Mouse (Mus musculus): Measurements from ENCODE around the gene Ntsr1. TPM values are rescaled to one million over a fixed set of nuclear protein-coding genes. Genes with fewer than 3 reads are reported as not detected.

The Ntsr1 gene
- total RNA-seq, 1 experiment, result 0.09 TPM

GRCm38 (mm10) chr2:180468871-180469270, 30.9 kb upstream of the Ntsr1 start:
- H3K36me3 ChIP-seq (ENCODE audit: control insufficient read depth, insufficient read depth, low read length, poor library complexity, severe bottlenecking), result peaks cover 20% of the 10 kb centered on the region
- peaks cover 0 to 9% of the 10 kb centered on the region in 2 experiments; a peak in 2 of 4 replicates for H3K4me1 ChIP-seq (ENCODE audit: control insufficient read depth in 2 of 2, insufficient read depth in 2 of 2, low read length in 2 of 2, poor library complexity in 1 of 2)
- H3K9me3 ChIP-seq (ENCODE audit: control insufficient read depth, insufficient read depth, low read depth, low read length), result no peaks in the 10 kb centered on the region
- H3K9ac ChIP-seq (ENCODE audit: insufficient read depth, low read depth, low read length, poor library complexity, severe bottlenecking), result no peak overlapping the region
- in situ Hi-C loops (cut with MboI; ENCODE audit: low sequenced_read_pairs in 2 of 2, unreplicated experiment in 2 of 2), result no loop called here
- H3K27ac ChIP-seq (ENCODE audit: insufficient read depth, low read depth, low read length, poor library complexity, severe bottlenecking), result no peak overlapping the region
- TF ChIP-seq CHD2 (IDR thresholded peaks at IDR 0.05; ENCODE audit: low read depth, low read length) (no peak), MAFK (IDR thresholded peaks at IDR 0.05; ENCODE audit: insufficient read depth, low read depth, low read length) (no peak), ZC3H11A (IDR thresholded peaks at IDR 0.05; ENCODE audit: borderline replicate concordance, low read depth, low read length) (no peak), ZNF384 (IDR thresholded peaks at IDR 0.05; ENCODE audit: low read depth, low read length) (no peak), HCFC1 (IDR thresholded peaks at IDR 0.05; ENCODE audit: borderline replicate concordance, insufficient read depth, low read length) (no peak)
- DNase-seq (ENCODE audit: low read depth, low spot score), result no peak
- H3K4me3 ChIP-seq (ENCODE audit: insufficient read depth in 1 of 2, low read depth in 1 of 2, low read length in 2 of 2, poor library complexity in 1 of 2, severe bottlenecking in 1 of 2), result no peak overlapping the region

GRCm38 (mm10) chr2:180469768-180470167, 30.0 kb upstream of the Ntsr1 start:
- no peak overlapping the region for H3K9ac ChIP-seq (ENCODE audit: insufficient read depth, low read depth, low read length, poor library complexity, severe bottlenecking)
- in situ Hi-C loops (cut with MboI; ENCODE audit: low sequenced_read_pairs in 2 of 2, unreplicated experiment in 2 of 2), result loop anchor here in 1 of 2 experiments (5.0 kb wide), 1 partner anchor 83 kb away; no protein-coding TSS in a partner anchor
- H3K9me3 ChIP-seq (ENCODE audit: control insufficient read depth, insufficient read depth, low read depth, low read length), result no peaks in the 10 kb centered on the region
- no peak for TF ChIP-seq HCFC1 (IDR thresholded peaks at IDR 0.05; ENCODE audit: borderline replicate concordance, insufficient read depth, low read length)
- no peak overlapping the region for H3K4me3 ChIP-seq (ENCODE audit: insufficient read depth in 1 of 2, low read depth in 1 of 2, low read length in 2 of 2, poor library complexity in 1 of 2, severe bottlenecking in 1 of 2)
- DNase-seq (ENCODE audit: low read depth, low spot score), result no peak
- no peak overlapping the region for H3K27ac ChIP-seq (ENCODE audit: insufficient read depth, low read depth, low read length, poor library complexity, severe bottlenecking)
- peaks cover 0 to 7% of the 10 kb centered on the region in 2 experiments; a peak in 2 of 4 replicates for H3K4me1 ChIP-seq (ENCODE audit: control insufficient read depth in 2 of 2, insufficient read depth in 2 of 2, low read length in 2 of 2, poor library complexity in 1 of 2)
- H3K36me3 ChIP-seq (ENCODE audit: control insufficient read depth, insufficient read depth, low read length, poor library complexity, severe bottlenecking), result peaks cover 21% of the 10 kb centered on the region

- TF ChIP-seq ZNF384 (IDR thresholded peaks at IDR 0.05; ENCODE audit: low read depth, low read length) (no peak), MAFK (IDR thresholded peaks at IDR 0.05; ENCODE audit: insufficient read depth, low read depth, low read length) (0 out of 2 replicates have a peak, but pooled peaks have one; percentile 8)
- H3K9me3 ChIP-seq (ENCODE audit: control insufficient read depth, insufficient read depth, low read depth, low read length), result no peaks in the 10 kb centered on the region
- no peak overlapping the region; the same call in 1 of the 2 replicates for H3K27ac ChIP-seq (ENCODE audit: insufficient read depth, low read depth, low read length, poor library complexity, severe bottlenecking)
- peak; percentile 60 for DNase-seq (ENCODE audit: low read depth, low spot score)
- peaks cover 10% of the 10 kb centered on the region for H3K36me3 ChIP-seq (ENCODE audit: control insufficient read depth, insufficient read depth, low read length, poor library complexity, severe bottlenecking)
- H3K4me3 ChIP-seq (ENCODE audit: insufficient read depth in 1 of 2, low read depth in 1 of 2, low read length in 2 of 2, poor library complexity in 1 of 2, severe bottlenecking in 1 of 2), result peak overlapping the region; percentile 41 to 47; a peak in 3 of 4 replicates
- H3K4me1 ChIP-seq (ENCODE audit: control insufficient read depth in 2 of 2, insufficient read depth in 2 of 2, low read length in 2 of 2, poor library complexity in 1 of 2), result peaks cover 0 to 7% of the 10 kb centered on the region in 2 experiments; a peak in 2 of 4 replicates
- peak overlapping the region; percentile 22; the same call in 1 of the 2 replicates for H3K9ac ChIP-seq (ENCODE audit: insufficient read depth, low read depth, low read length, poor library complexity, severe bottlenecking)
- in situ Hi-C loops (cut with MboI; ENCODE audit: low sequenced_read_pairs in 2 of 2, unreplicated experiment in 2 of 2), result loop anchor here in 1 of 2 experiments (5.0 kb wide), 1 partner anchor 80 kb away; no protein-coding TSS in a partner anchor
These were observed 27.3 kb upstream of the Ntsr1 start for GRCm38 (mm10) chr2:180472306-180473079.

GRCm38 (mm10) chr2:180473080-180473440, 26.7 kb upstream of the Ntsr1 start:
- in situ Hi-C loops (cut with MboI; ENCODE audit: low sequenced_read_pairs in 2 of 2, unreplicated experiment in 2 of 2), result loop anchor here in 1 of 2 experiments (5.0 kb wide), 1 partner anchor 79 kb away; no protein-coding TSS in a partner anchor
- H3K36me3 ChIP-seq (ENCODE audit: control insufficient read depth, insufficient read depth, low read length, poor library complexity, severe bottlenecking), result peaks cover 10% of the 10 kb centered on the region
- H3K4me1 ChIP-seq (ENCODE audit: control insufficient read depth in 2 of 2, insufficient read depth in 2 of 2, low read length in 2 of 2, poor library complexity in 1 of 2), result peaks cover 0 to 7% of the 10 kb centered on the region in 2 experiments; a peak in 2 of 4 replicates
- no peak overlapping the region for H3K4me3 ChIP-seq (ENCODE audit: insufficient read depth in 1 of 2, low read depth in 1 of 2, low read length in 2 of 2, poor library complexity in 1 of 2, severe bottlenecking in 1 of 2)
- H3K9me3 ChIP-seq (ENCODE audit: control insufficient read depth, insufficient read depth, low read depth, low read length), result no peaks in the 10 kb centered on the region
- H3K9ac ChIP-seq (ENCODE audit: insufficient read depth, low read depth, low read length, poor library complexity, severe bottlenecking), result peak overlapping the region; percentile 22; the same call in 1 of the 2 replicates
- DNase-seq (ENCODE audit: low read depth, low spot score), result peak; percentile 53
- no peak for TF ChIP-seq CHD2 (IDR thresholded peaks at IDR 0.05; ENCODE audit: low read depth, low read length)
- TF ChIP-seq ZC3H11A (IDR thresholded peaks at IDR 0.05; ENCODE audit: borderline replicate concordance, low read depth, low read length), result 0 out of 2 replicates have a peak, but pooled peaks have one; percentile 27
- no peak for TF ChIP-seq ZNF384 (IDR thresholded peaks at IDR 0.05; ENCODE audit: low read depth, low read length)
- H3K27ac ChIP-seq (ENCODE audit: insufficient read depth, low read depth, low read length, poor library complexity, severe bottlenecking), result no peak overlapping the region; the same call in 1 of the 2 replicates

Measured in ES-E14 (cell line).